Mouse (Mus musculus) ES-Bruce4 (cell line): Measurements from ENCODE around the gene Abhd16a.

Source experiments
- CTCF ChIP-seq: IDR thresholded peaks from one replicate; pipeline ENCODE4 v1.8.1; 2011; ENCODE audit warnings: low read depth, low read length
- EP300 ChIP-seq: IDR thresholded peaks from 2 replicates; pipeline ENCODE4 v1.6.1; 2011; ENCODE audit warnings: low read depth, low read length; ENCODE audit not compliant: insufficient read depth
- POLR2A ChIP-seq: IDR thresholded peaks from one replicate; pipeline ENCODE4 v1.8.1; 2011; ENCODE audit warnings: low read length; ENCODE audit not compliant: insufficient read depth

GRCm38 (mm10) chr17:35104754-35105153, 15.7 kb downstream of the Abhd16a start:
- no peak for TF ChIP-seq POLR2A
- TF ChIP-seq CTCF, result no peak
- TF ChIP-seq EP300, result no peak
